Mouse (Mus musculus): ENCODE measurements around the gene Slc7a4.
A peak's percentile ranks its signal among the peaks of the same experiment; 100 is the strongest.
"Not testable (repeated sequence)": the region's sequence is repeated elsewhere in the genome, so short reads cannot be mapped to it uniquely, and the experiment has no call there.

Slc7a4 gene

DNA sequence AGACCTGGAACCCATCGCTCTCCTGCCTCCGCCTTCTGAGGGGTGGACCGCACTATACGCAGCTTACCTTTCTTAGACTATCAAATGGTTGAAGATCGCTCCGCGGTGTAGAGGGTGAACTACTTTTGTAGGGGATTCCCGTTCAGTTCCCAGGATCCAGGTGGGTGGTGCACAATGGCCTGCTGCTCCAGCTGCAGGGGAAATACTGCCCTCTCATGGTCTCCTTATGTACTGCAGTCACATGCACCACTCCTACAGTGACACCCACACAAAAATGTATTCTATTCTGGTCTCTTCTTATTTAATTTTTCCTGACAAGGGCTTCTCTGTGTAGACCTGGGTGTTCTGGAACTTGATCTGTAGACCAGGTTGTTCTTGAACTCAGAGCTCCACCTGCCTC is at the start of gene Slc7a4:
Slc7a4 (minus strand) TSS at position 151 of the 400 bp plus-strand sequence.
- DNase-seq (ENCODE audit: low spot score): peak; percentile 18

- DNase-seq (ENCODE audit: low spot score): no peak
These were observed 49.6 kb upstream of the Slc7a4 start for GRCm38 (mm10) chr16:17632580-17632979.

- DNase-seq (ENCODE audit: low spot score): no peak
These were observed 43.2 kb upstream of the Slc7a4 start for GRCm38 (mm10) chr16:17626269-17626555.

GRCm38 (mm10) chr16:17625488-17626268 is 42.7 kb upstream of the Slc7a4 start:
- no peak for DNase-seq (ENCODE audit: low spot score)

- DNase-seq (ENCODE audit: low spot score): no peak
These were observed 38.9 kb upstream of the Slc7a4 start for GRCm38 (mm10) chr16:17621936-17622335.

GRCm38 (mm10) chr16:17619198-17620105 is 36.4 kb upstream of the Slc7a4 start, which contains the start of gene Smpd4:
Smpd4 (plus strand) TSS chr16:17619354.
- DNase-seq (ENCODE audit: low spot score): peak; percentile 90

DNA sequence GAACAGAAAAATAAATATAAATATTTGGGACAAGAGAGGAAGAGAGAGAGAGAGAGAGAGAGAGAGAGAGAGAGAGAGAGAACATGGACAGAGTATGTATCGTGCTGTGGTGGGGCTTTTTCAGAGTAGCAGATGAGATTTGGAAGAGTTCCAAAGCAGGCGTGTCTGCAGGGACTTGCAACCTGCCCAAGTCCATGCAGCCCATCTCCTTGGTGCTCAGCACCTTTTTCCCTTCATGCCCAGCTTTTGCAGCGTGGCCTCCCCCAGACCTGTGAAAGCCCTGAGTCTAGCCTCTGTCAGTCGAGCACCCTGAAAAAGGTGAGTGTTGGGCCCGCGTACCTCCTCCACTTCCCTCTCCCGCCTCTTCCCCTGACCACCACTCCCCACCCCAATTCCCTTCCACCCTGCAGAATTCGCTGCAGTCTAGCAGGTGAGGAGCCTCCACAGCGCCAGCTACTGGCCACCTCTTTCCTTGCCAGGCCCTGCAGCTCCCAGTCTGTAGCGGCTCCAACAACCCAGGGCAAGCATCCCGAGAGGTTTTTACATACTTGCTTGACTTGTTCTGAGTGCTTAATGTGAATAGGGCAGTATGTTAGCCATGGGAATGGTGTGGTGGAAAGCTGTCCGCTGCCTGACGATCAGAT is 35.0 kb upstream of the Slc7a4 start:
- peak; percentile 60 for DNase-seq (ENCODE audit: low spot score)

DNA sequence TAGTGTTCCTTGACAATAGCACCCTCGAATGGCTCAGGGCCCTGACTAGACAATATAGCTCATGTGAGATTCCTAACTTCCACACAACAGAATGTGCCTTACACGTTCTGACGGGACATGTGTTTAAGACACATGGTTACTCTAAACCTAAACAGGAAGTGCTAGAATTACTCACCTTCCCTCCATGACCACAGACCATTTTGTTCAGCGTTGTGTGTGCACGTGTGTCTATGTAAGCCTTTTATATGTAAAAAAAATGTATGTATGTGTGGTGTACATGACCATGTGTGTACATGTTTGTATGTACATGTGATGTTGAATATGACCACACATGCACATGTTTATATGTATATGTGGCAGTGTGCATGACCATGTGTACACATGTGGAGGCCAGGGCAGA is 33.2 kb upstream of the Slc7a4 start:
- no peak for DNase-seq (ENCODE audit: low spot score)

- DNase-seq (ENCODE audit: low spot score): not testable (repeated sequence)
These were observed 31.7 kb upstream of the Slc7a4 start for GRCm38 (mm10) chr16:17614740-17615139.

DNA sequence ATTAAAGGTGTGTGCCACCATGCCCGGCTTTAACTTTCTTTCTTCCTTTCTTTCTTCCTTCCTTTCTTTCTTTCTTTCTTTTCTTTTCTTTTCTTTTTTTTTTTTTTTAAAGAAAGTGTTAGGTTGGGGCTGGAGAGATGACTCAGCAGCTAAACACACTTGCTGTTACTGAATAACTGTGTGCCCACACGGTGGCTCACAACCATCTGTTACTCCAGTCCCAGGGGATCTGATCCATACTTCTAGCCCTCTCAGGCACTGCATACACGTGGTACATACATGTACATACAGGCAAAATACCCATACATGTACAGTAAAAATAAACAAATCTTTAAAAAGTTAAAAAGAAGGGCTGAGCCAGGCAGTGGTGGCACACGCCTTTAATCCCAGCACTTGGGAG is 28.4 kb upstream of the Slc7a4 start:
- no peak for DNase-seq (ENCODE audit: low spot score)

- DNase-seq (ENCODE audit: low spot score): no peak
These were observed 22.7 kb upstream of the Slc7a4 start for GRCm38 (mm10) chr16:17605684-17606083.

- DNase-seq (ENCODE audit: low spot score): no peak
These were observed 21.9 kb upstream of the Slc7a4 start for GRCm38 (mm10) chr16:17604941-17605340.

- DNase-seq (ENCODE audit: low spot score): no peak
These were observed 18.0 kb upstream of the Slc7a4 start for GRCm38 (mm10) chr16:17600944-17601562.

GRCm38 (mm10) chr16:17590731-17591130 is 7.7 kb upstream of the Slc7a4 start:
- peak; percentile 24 for DNase-seq (ENCODE audit: low spot score)

DNA sequence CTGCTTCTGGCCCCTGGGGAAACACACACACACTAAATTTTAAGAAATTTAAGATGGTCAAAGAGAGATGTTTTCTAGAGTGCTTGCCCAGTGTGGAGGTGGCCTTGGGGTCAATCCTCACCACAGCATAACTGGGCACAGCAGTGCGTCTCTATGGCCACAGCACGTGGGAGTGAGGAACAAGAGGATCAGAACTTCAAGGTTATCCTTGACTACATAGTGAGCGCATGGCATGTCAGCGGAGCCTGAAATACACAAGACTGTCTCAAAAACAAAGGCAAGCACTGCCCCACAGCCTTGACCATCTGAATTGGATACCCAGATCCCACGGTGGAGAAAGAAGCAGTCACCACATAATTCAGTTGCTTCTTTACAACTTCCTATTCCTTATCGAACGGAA is 1.5 kb upstream of the Slc7a4 start:
- no peak for DNase-seq (ENCODE audit: low spot score)

DNA sequence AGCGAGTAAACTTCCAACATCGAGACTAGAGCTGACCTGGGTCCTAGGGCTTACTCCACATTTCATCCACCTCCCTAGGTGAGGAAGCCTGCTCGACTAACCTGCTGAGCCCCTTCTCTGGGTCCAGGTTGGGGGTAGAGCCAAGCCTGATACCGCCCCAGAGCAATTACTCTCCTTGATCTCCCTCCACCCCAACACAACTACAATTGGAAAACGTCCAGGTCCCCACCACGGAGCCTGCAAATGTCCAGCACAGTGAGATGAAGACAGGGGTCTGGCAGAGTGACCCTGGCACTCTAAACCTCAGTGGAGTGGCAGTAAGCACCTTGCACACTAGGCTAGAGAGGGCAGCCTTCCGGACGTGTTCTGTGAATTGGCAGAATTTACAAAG is 6.2 kb downstream of the Slc7a4 start:
- DNase-seq (ENCODE audit: low spot score): no peak

GRCm38 (mm10) chr16:17575870-17576824 is 6.9 kb downstream of the Slc7a4 start:
- DNase-seq (ENCODE audit: low spot score): no peak

DNA sequence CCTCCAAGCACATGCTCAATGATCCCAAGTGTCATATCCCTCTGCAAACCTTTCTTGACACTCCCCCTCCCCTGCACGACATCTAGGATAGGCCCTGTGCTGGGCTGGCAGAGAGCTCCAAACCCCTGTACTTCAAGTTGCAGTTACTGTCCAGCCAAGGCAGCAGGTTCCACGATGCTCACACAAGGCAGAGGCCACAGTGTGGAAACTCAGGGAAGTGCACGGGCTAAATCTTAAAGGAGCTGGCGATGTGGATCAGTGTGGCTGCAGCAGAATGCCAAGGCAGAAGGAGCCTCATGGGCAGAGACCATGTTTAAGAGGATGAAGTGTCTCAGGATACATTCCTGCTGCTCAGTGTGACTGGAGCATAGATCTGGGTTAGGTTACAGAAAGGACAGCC is 16.8 kb downstream of the Slc7a4 start:
- no peak for DNase-seq (ENCODE audit: low spot score)

DNA sequence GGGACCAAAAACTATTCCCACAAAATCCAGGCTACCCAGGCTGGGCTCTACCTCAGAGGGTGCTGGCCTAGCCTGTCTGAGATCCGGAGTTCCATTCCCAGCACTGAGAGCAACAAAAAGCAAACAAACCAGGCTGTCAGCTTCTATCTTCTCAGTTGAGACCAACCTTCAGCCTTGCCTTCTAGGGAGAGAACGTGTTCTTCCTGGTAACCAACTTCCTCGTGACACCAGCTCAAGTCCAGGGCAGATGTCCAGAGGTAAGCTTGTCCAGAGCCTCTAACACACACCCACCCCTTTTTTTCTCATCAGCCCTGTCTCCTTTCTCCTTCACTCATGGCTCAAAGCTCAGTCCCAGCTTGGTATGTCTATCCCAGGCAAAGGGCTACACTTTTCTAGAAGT is 18.2 kb downstream of the Slc7a4 start:
- DNase-seq (ENCODE audit: low spot score): peak; percentile 55

- DNase-seq (ENCODE audit: low spot score): no peak
These were observed 18.8 kb downstream of the Slc7a4 start for GRCm38 (mm10) chr16:17564221-17564620.

- no peak for DNase-seq (ENCODE audit: low spot score)
These were observed 19.4 kb downstream of the Slc7a4 start for GRCm38 (mm10) chr16:17563580-17563979.
